Mouse (Mus musculus) liver, embryonic 14.5 days (tissue): ENCODE results near the gene Ctnnd2.

Experiments used
- CTCF ChIP-seq: IDR thresholded peaks from 2 replicates; pipeline ENCODE4 v1.5.1; 2016; ENCODE audit warnings: antibody characterized with exemption, low read depth, control low read depth
- EP300 ChIP-seq: IDR thresholded peaks from 2 replicates; pipeline ENCODE4 v1.6.1; 2016; ENCODE audit warnings: antibody characterized with exemption, low read depth

DNA sequence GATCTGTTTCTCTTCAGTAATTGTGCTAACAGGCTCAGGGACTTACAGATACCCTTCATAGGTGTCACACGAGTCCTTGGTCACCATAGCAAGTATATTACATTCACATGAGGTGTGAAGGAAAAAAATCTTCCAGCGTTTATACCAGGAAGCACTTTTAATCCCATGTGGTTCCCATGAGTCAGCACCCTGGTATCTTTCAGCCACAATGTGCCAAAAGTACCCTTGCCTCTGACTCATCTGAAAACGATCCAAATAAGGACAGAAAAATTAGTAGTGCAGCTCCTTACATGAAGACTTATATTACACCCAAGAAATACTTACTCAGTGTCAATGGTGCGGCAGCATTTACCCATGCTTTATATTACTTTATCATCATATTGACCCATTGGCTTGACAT, 104.3 kb downstream of the Ctnnd2 start:
- no peak for TF ChIP-seq CTCF
- no peak for TF ChIP-seq EP300
